Mouse (Mus musculus) adrenal gland, adult (tissue): ENCODE measurements at regions not wholly inside any gene's neighbourhood (a gene's known extent, or its start where the extent isn't known, plus 50 kb on each side); places are given as distances from the start of the nearest gene placed in this dataset.

Experiments used
- DNase-seq, 2 experiments: peaks; one replicate each; pipeline ENCODE4 v3.0.0; 2022 to 2023; ENCODE audit warnings: low spot score in 1 of 2; ENCODE audit not compliant: inconsistent age in 2 of 2

DNA sequence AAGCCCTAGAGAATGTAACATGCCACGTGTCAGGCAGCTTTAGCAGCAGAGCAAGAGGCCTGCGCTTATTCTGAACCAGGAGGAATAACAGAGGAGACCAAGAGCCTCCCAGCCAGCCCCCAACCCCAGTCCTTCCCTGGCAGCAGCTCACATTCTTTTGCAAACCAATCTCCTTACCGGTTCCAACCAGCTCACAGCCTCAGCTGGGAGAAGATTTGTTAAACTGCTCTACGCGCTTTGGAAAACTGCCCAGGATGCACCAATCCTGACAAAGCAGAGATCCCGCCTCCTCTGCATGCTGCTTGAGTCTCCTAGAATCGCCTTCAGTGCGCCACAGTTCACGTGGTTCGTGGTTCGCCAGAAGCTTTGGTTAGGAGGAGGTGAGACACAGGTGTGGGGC lies 51.8 kb downstream of the Gm9376 start:
- no peak for DNase-seq

DNA sequence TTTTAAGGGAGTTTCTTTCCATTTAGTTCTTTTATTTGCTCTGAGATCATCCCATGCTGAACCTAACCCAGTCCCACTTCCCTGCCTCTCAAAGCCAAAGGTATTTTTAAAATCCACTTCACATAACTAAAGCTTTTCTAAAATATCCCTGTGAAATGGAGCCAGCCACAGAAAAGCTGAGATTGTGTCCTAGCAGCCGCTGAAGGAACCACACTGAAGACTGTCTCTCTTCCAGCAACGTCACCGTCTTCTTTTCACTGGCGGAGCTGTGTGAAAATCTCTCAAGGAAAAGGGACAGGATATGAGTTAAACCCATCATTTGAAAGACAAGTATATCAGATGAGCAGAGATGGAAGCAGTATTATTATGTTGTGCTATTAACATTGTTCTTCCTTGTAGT lies 53.3 kb downstream of the Gm9376 start:
- no peak for DNase-seq

DNA sequence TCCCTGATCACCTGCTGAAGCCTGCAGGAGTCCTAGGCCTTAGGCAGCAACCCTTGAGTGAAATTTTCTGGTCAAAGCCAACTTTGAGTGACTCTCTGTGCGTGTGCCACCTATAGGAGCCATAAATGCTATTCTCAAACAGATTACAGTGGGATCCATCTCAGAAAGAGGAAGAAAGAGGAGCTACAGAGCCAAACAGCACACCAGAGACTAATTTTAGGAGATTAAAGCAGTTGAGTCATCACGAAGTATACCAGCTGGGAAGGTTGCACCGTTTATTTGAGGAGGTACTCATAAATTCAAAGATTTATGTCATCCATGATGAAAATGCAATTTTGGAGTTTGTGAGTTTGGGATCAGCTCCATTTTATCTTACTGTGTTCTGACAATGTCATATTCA lies 54.3 kb downstream of the Gm9376 start:
- DNase-seq: no peak

DNA sequence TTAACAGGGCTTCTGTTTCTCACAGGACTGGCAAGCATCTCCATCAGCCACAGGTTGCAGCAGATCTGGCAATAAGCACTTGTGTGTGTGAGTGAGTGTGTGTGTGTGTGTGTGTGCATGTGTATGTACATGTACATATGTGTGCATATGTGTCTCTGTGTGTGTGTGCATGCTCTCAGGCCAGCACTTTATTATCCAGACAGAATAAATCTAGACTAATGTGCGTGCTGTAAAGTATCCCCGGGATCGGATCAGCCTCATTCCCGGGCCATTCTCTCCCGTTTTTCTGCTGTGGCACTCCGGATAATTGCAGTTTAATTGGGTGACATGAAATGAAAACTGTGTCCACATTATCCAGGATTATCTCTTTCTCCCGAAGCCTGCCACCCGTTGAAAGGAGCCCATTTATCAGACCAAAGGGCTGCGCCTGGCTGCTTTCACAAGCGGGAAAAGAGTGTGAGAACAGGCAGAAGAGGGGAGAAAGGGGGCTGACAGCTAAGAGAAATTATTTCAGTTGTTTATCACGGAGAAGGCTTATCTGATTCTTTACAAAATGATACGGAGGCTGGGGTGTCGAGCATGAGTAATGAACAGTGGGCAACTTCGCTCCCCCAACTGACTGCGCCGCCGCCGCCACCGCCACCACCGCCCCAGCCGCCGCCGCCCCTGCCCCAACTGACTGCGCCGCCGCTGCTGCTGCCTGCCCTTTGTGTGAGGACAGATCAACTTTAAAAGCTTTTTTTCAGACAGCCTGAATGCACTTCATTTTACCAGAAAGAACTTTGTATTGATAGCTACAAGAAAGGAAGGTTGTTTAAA lies 55.5 kb downstream of the Gm9376 start:
- no peak for DNase-seq

- no peak for DNase-seq
These were observed 56.1 kb downstream of the Gm9376 start for GRCm38 (mm10) chr14:118322865-118323264.

GRCm38 (mm10) chr14:118338071-118338470 lies 71.3 kb downstream of the Gm9376 start:
- no peak for DNase-seq

- no peak for DNase-seq
These were observed 96.2 kb downstream of the Gm9376 start for GRCm38 (mm10) chr14:118362931-118363330.

DNA sequence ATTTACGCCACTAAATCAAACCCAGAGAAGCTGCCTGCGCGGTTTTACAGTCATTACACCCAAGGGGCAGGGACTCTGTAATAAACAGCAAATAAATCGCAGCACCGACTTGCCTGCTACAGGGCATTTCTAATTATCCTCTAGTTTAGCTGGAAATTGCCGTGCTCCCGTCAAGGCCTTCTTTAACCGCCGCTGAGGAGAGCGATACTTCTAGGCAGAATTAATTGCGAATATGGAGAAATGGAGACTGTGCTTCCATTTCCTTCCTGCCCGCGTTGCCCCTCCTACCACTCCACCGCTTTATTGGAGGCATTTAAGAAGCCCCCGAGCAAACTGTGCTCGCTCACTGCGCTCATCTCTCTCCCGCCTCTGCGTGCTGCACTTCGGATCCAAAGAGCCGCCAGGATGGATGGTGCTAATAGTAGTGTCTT lies 96.6 kb downstream of the Gm9376 start:
- DNase-seq: no peak

DNA sequence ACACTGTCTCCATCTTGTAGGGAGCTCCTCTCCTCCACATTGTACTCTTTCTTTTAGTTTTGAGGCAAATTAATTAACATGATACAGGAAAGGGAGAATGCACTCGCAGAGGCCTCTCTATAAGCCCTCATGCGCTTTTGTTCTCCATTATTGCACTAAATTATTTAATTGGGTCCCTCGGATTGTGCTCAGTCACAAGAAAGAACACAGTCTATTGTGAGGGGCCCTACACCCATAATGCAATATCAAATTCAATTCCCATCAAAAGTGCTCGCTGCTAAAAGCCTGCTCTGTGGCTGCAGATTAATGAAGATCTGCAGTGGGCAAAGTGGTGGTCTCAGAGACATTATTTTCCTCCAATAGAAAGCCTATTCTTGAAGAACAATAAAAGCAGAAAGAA lies 99.8 kb downstream of the Gm9376 start:
- DNase-seq: no peak

DNA sequence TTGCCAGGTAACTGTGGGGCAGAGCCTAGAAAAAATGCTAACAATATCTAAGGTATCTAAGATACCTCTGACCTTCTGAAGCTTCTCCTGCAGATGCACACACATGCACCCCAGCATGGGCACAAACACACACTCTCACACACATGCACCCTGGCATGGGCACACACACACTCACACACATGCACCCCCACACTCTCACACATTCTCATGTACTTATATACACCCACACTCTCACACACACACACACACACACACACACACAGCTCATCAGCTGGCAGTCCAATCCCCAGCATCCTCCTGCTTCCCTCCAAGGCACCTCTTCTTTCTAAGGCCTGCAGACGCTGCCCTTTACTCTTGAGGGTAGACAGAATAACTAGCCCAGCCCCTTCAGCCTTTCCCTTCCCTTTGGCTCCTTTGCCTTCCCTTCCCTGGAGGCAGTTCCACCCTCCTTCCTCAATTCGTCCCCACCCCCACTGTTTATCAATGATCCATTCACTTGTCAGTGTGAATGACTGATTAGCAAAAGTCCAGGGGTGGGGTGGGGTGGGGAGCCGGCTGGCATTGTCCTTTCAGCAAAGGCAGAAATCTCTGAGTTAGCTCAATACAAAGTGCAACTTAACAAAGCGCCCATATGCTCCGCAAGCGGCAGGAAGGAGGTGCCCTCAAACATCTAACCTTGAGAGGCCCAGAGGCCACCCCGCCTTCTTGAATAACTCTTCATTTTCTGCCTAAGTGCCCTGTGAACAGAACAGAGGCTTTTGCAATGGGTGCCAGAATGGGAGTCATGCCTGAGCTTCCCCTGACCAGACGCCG lies 102.1 kb downstream of the Gm9376 start:
- no peak for DNase-seq

DNA sequence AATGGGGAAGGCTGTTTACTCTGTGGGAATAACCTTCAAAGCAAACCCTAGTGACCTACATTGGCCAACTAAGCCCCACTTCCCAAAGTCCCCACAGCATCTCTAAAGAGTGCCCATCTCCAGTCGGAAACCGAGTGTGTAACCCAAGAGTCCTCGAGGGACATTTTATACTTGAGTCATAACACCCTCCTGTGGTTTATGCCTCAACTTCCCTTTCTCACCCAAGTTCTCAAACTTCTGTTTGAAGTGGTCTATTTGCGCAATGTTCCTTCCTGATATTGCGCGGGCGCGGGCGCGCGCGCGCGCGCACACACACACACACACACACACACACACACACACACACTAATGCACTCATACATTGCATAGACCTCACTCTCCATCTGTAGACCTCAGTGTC lies 104.6 kb downstream of the Gm9376 start:
- DNase-seq: no peak

GRCm38 (mm10) chr14:118374819-118375520 lies 108.2 kb downstream of the Gm9376 start:
- DNase-seq: no peak

GRCm38 (mm10) chr14:118375641-118376040 lies 108.9 kb downstream of the Gm9376 start:
- no peak for DNase-seq

DNA sequence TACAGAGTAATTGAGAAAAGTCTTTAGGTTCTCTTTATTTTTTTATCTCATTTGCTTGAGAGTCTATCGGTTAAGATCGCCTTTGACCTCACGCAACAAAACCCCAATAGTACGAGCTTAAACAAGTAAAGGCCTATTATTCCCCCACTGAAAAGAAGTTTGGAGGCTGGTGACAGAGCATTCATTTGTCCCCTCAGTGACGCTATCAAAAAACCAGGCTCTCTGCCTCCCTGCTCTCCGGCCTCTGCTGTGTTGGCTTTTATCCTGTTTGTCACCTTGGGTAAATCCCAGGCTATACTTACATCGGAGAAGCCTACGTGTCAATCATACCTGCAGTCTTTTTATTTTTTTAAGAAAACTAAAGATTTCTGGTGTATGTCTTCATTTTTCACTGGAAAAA lies 112.9 kb downstream of the Gm9376 start:
- no peak for DNase-seq

DNA sequence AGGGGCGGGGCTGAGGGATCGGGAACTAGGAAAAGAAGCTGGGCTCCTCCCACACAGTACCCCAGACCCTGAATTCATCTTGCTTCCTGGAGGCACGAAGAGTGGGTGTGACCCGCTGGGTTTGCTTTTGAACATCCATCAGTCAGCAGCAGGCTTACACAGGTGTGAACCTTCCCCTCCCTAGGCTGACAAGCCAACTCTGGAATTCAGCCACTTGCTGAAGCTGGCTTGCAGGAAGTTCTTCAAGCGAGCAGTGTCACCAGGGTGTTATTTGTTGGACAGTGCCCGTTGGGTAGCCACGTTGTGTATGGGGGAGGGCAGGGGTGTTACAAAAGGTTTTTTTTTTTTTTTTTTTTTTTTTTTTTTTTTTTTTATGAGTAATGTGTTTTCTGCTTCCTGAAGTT lies 118.8 kb downstream of the Gm9376 start:
- DNase-seq: no peak

GRCm38 (mm10) chr14:118388061-118388460 lies 121.3 kb downstream of the Gm9376 start:
- no peak for DNase-seq

DNA sequence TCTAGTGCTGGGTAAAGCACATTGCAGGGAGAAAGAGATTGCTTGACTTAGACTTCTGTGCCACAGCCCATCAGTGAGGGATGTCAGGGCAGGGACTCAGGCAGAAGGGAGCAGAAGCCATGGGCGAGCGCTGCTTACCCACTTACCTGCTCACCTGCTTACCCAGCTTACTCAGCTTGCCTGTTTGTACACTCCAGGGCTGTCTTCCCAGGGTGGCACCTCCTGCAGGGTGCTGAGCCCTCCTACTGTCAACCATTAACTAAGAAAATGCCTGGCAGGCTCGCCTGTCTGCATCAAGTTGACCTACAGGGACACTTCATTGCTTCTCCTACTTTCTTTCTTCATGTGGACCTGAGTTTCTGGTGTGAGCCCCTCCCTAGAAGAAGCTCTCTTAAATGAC lies 124.0 kb downstream of the Gm9376 start:
- no peak for DNase-seq

GRCm38 (mm10) chr14:118391561-118391960 lies 124.8 kb downstream of the Gm9376 start:
- no peak for DNase-seq

GRCm38 (mm10) chr14:118393676-118394075 lies 126.9 kb downstream of the Gm9376 start:
- DNase-seq: no peak

GRCm38 (mm10) chr14:118414275-118414674 lies 147.5 kb downstream of the Gm9376 start:
- no peak for DNase-seq

- no peak for DNase-seq
These were observed 149.4 kb downstream of the Gm9376 start for GRCm38 (mm10) chr14:118416163-118416562.
